Mouse (Mus musculus): ENCODE data around the gene Gm49416. TPM values are rescaled to one million over a fixed set of nuclear protein-coding genes. Genes with fewer than 3 reads are reported as not detected.
A peak's percentile ranks its signal among the peaks of the same experiment; 100 is the strongest.

The Gm49416 gene
- not detected in 2 replicates for polyA plus RNA-seq (2014; fragmentation: Nextera tagmentation; extraction: Ambion mirVana)

- Histone ChIP-seq H3K36me3 (ENCODE audit: control insufficient read depth, insufficient read depth, low read length) (peaks cover 13% of the 10 kb centered on the region), H3K27ac (replicated peaks in 1 of 2; ENCODE audit: control insufficient read depth in 1 of 2, insufficient read depth in 1 of 2, low read depth in 2 of 2, low read length in 2 of 2) (peak within 1 kb of the TSS; percentile 66 to 82), H3K4me2 (ENCODE audit: low read length) (peak within 1 kb of the TSS; percentile 90), H3K9me3 (ENCODE audit: control insufficient read depth, low read length) (no peaks in the 10 kb centered on the region), H3K9ac (ENCODE audit: low read length) (peak within 1 kb of the TSS; percentile 90), H3K4me3 (ENCODE audit: control insufficient read depth in 1 of 2, insufficient read depth in 1 of 2, low read depth in 1 of 2, low read length in 2 of 2) (peak within 1 kb of the TSS; percentile 78 to 82), H3K27me3 (ENCODE audit: control insufficient read depth, insufficient read depth, low read length) (no peaks in the 10 kb centered on the region), H3K4me1 (ENCODE audit: control insufficient read depth in 2 of 2, insufficient read depth in 2 of 2, low read length in 2 of 2) (peaks cover 4 to 15% of the 10 kb centered on the region in 2 experiments)
- ATAC-seq (ENCODE audit: insufficient number of reproducible peaks, insufficient read depth, low FRiP score, low read depth): peak; percentile 88
- under 1% methylated on average over 58 of the region's 58 CpGs for WGBS
Measured at GRCm38 (mm10) chr19:8888511-8889385, at the start of gene Gm49416, which contains the start of gene 1810009A15Rik. Gene Gm49416, plus strand, starts transcription at chr19:8888926. Gene 1810009A15Rik, plus strand, starts transcription at chr19:8888853.

GRCm38 (mm10) chr19:8839103-8839907 lies 49.4 kb upstream of the Gm49416 start, which contains the start of gene Gng3:
Gene Gng3, minus strand, starts transcription at chr19:8839194.
- no peak for ATAC-seq (ENCODE audit: insufficient number of reproducible peaks, insufficient read depth, low FRiP score, low read depth)
- Histone ChIP-seq H3K9me3 (ENCODE audit: control insufficient read depth, low read length) (no peaks in the 10 kb centered on the region), H3K27me3 (ENCODE audit: control insufficient read depth, insufficient read depth, low read length) (no peaks in the 10 kb centered on the region), H3K9ac (ENCODE audit: low read length) (peak within 1 kb of the TSS; percentile 79), H3K4me3 (ENCODE audit: control insufficient read depth in 1 of 2, insufficient read depth in 1 of 2, low read depth in 1 of 2, low read length in 2 of 2) (peak within 1 kb of the TSS; percentile 50 to 63), H3K4me2 (ENCODE audit: low read length) (peak within 1 kb of the TSS; percentile 83), H3K4me1 (ENCODE audit: control insufficient read depth in 2 of 2, insufficient read depth in 2 of 2, low read length in 2 of 2) (peaks cover 20 to 30% of the 10 kb centered on the region in 2 experiments), H3K27ac (replicated peaks in 1 of 2; ENCODE audit: control insufficient read depth in 1 of 2, insufficient read depth in 1 of 2, low read depth in 2 of 2, low read length in 2 of 2) (peak within 1 kb of the TSS; percentile 92 to 93), H3K36me3 (ENCODE audit: control insufficient read depth, insufficient read depth, low read length) (peaks cover 37% of the 10 kb centered on the region)
- WGBS: 62% methylated on average over 11 of the region's 11 CpGs

- H3K4me2 ChIP-seq (ENCODE audit: low read length): peak overlapping the region; percentile 83
- H3K27ac ChIP-seq (replicated peaks in 1 of 2; ENCODE audit: control insufficient read depth in 1 of 2, insufficient read depth in 1 of 2, low read depth in 2 of 2, low read length in 2 of 2): no peak overlapping the region
- peaks cover 20 to 30% of the 10 kb centered on the region in 2 experiments for H3K4me1 ChIP-seq (ENCODE audit: control insufficient read depth in 2 of 2, insufficient read depth in 2 of 2, low read length in 2 of 2)
- no peaks in the 10 kb centered on the region for H3K27me3 ChIP-seq (ENCODE audit: control insufficient read depth, insufficient read depth, low read length)
- 25% methylated on average over 29 of the region's 29 CpGs for WGBS
- peak overlapping the region; percentile 77 for H3K9ac ChIP-seq (ENCODE audit: low read length)
- ATAC-seq (ENCODE audit: insufficient number of reproducible peaks, insufficient read depth, low FRiP score, low read depth): peak; percentile 42; the same call in 1 of the 2 replicates
- peak overlapping the region; percentile 51 to 53 for H3K4me3 ChIP-seq (ENCODE audit: control insufficient read depth in 1 of 2, insufficient read depth in 1 of 2, low read depth in 1 of 2, low read length in 2 of 2)
- H3K9me3 ChIP-seq (ENCODE audit: control insufficient read depth, low read length): no peaks in the 10 kb centered on the region
- peaks cover 31% of the 10 kb centered on the region for H3K36me3 ChIP-seq (ENCODE audit: control insufficient read depth, insufficient read depth, low read length)
Measured at GRCm38 (mm10) chr19:8839908-8840791, 48.6 kb upstream of the Gm49416 start.

GRCm38 (mm10) chr19:8841012-8841411 lies 47.7 kb upstream of the Gm49416 start:
- Histone ChIP-seq H3K27me3 (ENCODE audit: control insufficient read depth, insufficient read depth, low read length) (no peaks in the 10 kb centered on the region), H3K4me1 (ENCODE audit: control insufficient read depth in 2 of 2, insufficient read depth in 2 of 2, low read length in 2 of 2) (peaks cover 20 to 30% of the 10 kb centered on the region in 2 experiments), H3K36me3 (ENCODE audit: control insufficient read depth, insufficient read depth, low read length) (peaks cover 31% of the 10 kb centered on the region), H3K9ac (ENCODE audit: low read length) (peak overlapping the region; percentile 77), H3K4me3 (ENCODE audit: control insufficient read depth in 1 of 2, insufficient read depth in 1 of 2, low read depth in 1 of 2, low read length in 2 of 2) (peak overlapping the region; percentile 51 to 53; a peak in 3 of 4 replicates), H3K4me2 (ENCODE audit: low read length) (peak overlapping the region; percentile 83), H3K9me3 (ENCODE audit: control insufficient read depth, low read length) (no peaks in the 10 kb centered on the region), H3K27ac (replicated peaks in 1 of 2; ENCODE audit: control insufficient read depth in 1 of 2, insufficient read depth in 1 of 2, low read depth in 2 of 2, low read length in 2 of 2) (no peak overlapping the region)
- ATAC-seq (ENCODE audit: insufficient number of reproducible peaks, insufficient read depth, low FRiP score, low read depth): no peak
- WGBS: 88% methylated on average over 7 of the region's 7 CpGs

GRCm38 (mm10) chr19:8842961-8843360 lies 45.8 kb upstream of the Gm49416 start:
- Histone ChIP-seq H3K27ac (replicated peaks in 1 of 2; ENCODE audit: control insufficient read depth in 1 of 2, insufficient read depth in 1 of 2, low read depth in 2 of 2, low read length in 2 of 2) (no peak overlapping the region), H3K4me1 (ENCODE audit: control insufficient read depth in 2 of 2, insufficient read depth in 2 of 2, low read length in 2 of 2) (peaks cover 20 to 27% of the 10 kb centered on the region in 2 experiments), H3K4me2 (ENCODE audit: low read length) (no peak overlapping the region), H3K4me3 (ENCODE audit: control insufficient read depth in 1 of 2, insufficient read depth in 1 of 2, low read depth in 1 of 2, low read length in 2 of 2) (no peak overlapping the region), H3K36me3 (ENCODE audit: control insufficient read depth, insufficient read depth, low read length) (peaks cover 48% of the 10 kb centered on the region), H3K9me3 (ENCODE audit: control insufficient read depth, low read length) (no peaks in the 10 kb centered on the region), H3K9ac (ENCODE audit: low read length) (no peak overlapping the region; the same call in 1 of the 2 replicates), H3K27me3 (ENCODE audit: control insufficient read depth, insufficient read depth, low read length) (no peaks in the 10 kb centered on the region)
- WGBS: 89% methylated on average over 6 of the region's 6 CpGs
- no peak for ATAC-seq (ENCODE audit: insufficient number of reproducible peaks, insufficient read depth, low FRiP score, low read depth)

GRCm38 (mm10) chr19:8844371-8845129 lies 44.2 kb upstream of the Gm49416 start:
- no peak for ATAC-seq (ENCODE audit: insufficient number of reproducible peaks, insufficient read depth, low FRiP score, low read depth)
- H3K36me3 ChIP-seq (ENCODE audit: control insufficient read depth, insufficient read depth, low read length): peaks cover 56% of the 10 kb centered on the region
- no peak overlapping the region for H3K4me2 ChIP-seq (ENCODE audit: low read length)
- H3K9ac ChIP-seq (ENCODE audit: low read length): no peak overlapping the region
- WGBS: 58% methylated on average over 5 of the region's 5 CpGs
- no peaks in the 10 kb centered on the region for H3K27me3 ChIP-seq (ENCODE audit: control insufficient read depth, insufficient read depth, low read length)
- H3K4me3 ChIP-seq (ENCODE audit: control insufficient read depth in 1 of 2, insufficient read depth in 1 of 2, low read depth in 1 of 2, low read length in 2 of 2): no peak overlapping the region
- no peak overlapping the region for H3K27ac ChIP-seq (replicated peaks in 1 of 2; ENCODE audit: control insufficient read depth in 1 of 2, insufficient read depth in 1 of 2, low read depth in 2 of 2, low read length in 2 of 2)
- H3K9me3 ChIP-seq (ENCODE audit: control insufficient read depth, low read length): no peaks in the 10 kb centered on the region
- peaks cover 7 to 11% of the 10 kb centered on the region in 2 experiments; a peak in 3 of 4 replicates for H3K4me1 ChIP-seq (ENCODE audit: control insufficient read depth in 2 of 2, insufficient read depth in 2 of 2, low read length in 2 of 2)

Measured in heart, embryonic 14.5 days (tissue).